Comparison of ENCODE assay signal across 26 mouse cellular contexts in genomic region chr6:35071261-35071660, GRCm38 (mm10).
DNase-seq lines count a peak whose midpoint lies in the region; ATAC-seq and TF ChIP-seq lines count a peak whose summit lies in the region.
"Had no signal": no experiment of that assay in that cellular context is flagged by ENCODE, and none has a peak within 500 bp of the region (broad histone marks: within the 10 kb centered on the region; RNA-seq: fewer than 3 reads in every experiment).

No protein-coding gene starts in this region.

- no peak for TF ChIP-seq CTCF in midbrain, postnatal 0 days (IDR thresholded peaks at IDR 0.05)
- TF ChIP-seq CTCF in brain, embryonic 14.5 days (IDR thresholded peaks at IDR 0.05; ENCODE audit: borderline replicate concordance, extremely low read depth, insufficient read depth, insufficient read length) = no peak

- H3K4me1 ChIP-seq in heart, embryonic 13.5 days = peaks cover 4% of the 10 kb centered on the region; the same call in 1 of the 2 replicates
- 0 out of 2 replicates have a peak, but pooled peaks cover 2% of the 10 kb centered on the region for H3K4me1 ChIP-seq in limb, embryonic 14.5 days (ENCODE audit: control insufficient read depth, insufficient read depth, low read length)
- no peaks in the 10 kb centered on the region for H3K4me1 ChIP-seq in limb, embryonic 10.5 days
- H3K4me1 ChIP-seq in midbrain, postnatal 0 days (ENCODE audit: insufficient read depth, low read length) = no peaks in the 10 kb centered on the region
- H3K4me1 ChIP-seq in midbrain, embryonic 10.5 days = no peaks in the 10 kb centered on the region
- H3K4me1 ChIP-seq: embryonic facial prominence, embryonic 15.5 days; forebrain, embryonic 12.5 days; heart, embryonic 12.5 days; hindbrain, embryonic 10.5 days had no signal

- no peak overlapping the region for H3K4me2 ChIP-seq in heart, embryonic 13.5 days
- no peak overlapping the region for H3K4me2 ChIP-seq in limb, embryonic 14.5 days (replicated peaks; ENCODE audit: low read depth, low read length, severe bottlenecking)
- H3K4me2 ChIP-seq in midbrain, postnatal 0 days (ENCODE audit: low read depth, low read length, poor library complexity, severe bottlenecking) = no peak overlapping the region
- H3K4me2 ChIP-seq: embryonic facial prominence, embryonic 15.5 days; forebrain, embryonic 12.5 days; heart, embryonic 12.5 days; hindbrain, embryonic 14.5 days had no signal

- TF ChIP-seq POLR2A in limb, embryonic 14.5 days (IDR thresholded peaks at IDR 0.05; ENCODE audit: borderline replicate concordance, extremely low read depth, insufficient read depth, insufficient read length) = no peak
- TF ChIP-seq POLR2A in brain, embryonic 14.5 days (IDR thresholded peaks at IDR 0.05; ENCODE audit: borderline replicate concordance, extremely low read depth, insufficient read depth, insufficient read length, poor library complexity, severe bottlenecking) = no peak

- no peaks in the 10 kb centered on the region for H3K9me3 ChIP-seq in heart, embryonic 13.5 days
- H3K9me3 ChIP-seq in limb, embryonic 14.5 days (ENCODE audit: control insufficient read depth, low read length) = no peaks in the 10 kb centered on the region
- no peaks in the 10 kb centered on the region for H3K9me3 ChIP-seq in limb, embryonic 10.5 days (replicated peaks)
- no peaks in the 10 kb centered on the region for H3K9me3 ChIP-seq in midbrain, postnatal 0 days (ENCODE audit: low read length)
- no peaks in the 10 kb centered on the region for H3K9me3 ChIP-seq in midbrain, embryonic 10.5 days (replicated peaks)
- H3K9me3 ChIP-seq: embryonic facial prominence, embryonic 15.5 days; forebrain, embryonic 12.5 days; heart, embryonic 12.5 days; hindbrain, embryonic 10.5 days had no signal

- H3K36me3 ChIP-seq in heart, embryonic 13.5 days = peaks cover 51% of the 10 kb centered on the region
- peaks cover 29% of the 10 kb centered on the region for H3K36me3 ChIP-seq in limb, embryonic 14.5 days (ENCODE audit: control insufficient read depth, insufficient read depth, low read length)
- H3K36me3 ChIP-seq in limb, embryonic 10.5 days = peaks cover 47% of the 10 kb centered on the region
- peaks cover 13% of the 10 kb centered on the region for H3K36me3 ChIP-seq in midbrain, postnatal 0 days (ENCODE audit: insufficient read depth, low read length)
- peaks cover 50% of the 10 kb centered on the region for H3K36me3 ChIP-seq in midbrain, embryonic 10.5 days

- no peaks in the 10 kb centered on the region for H3K27me3 ChIP-seq in heart, embryonic 13.5 days (replicated peaks)
- H3K27me3 ChIP-seq in limb, embryonic 14.5 days (ENCODE audit: control insufficient read depth, insufficient read depth, low read length) = no peaks in the 10 kb centered on the region
- H3K27me3 ChIP-seq in limb, embryonic 10.5 days (ENCODE audit: low read depth, poor library complexity, severe bottlenecking) = no peaks in the 10 kb centered on the region
- H3K27me3 ChIP-seq in midbrain, postnatal 0 days (ENCODE audit: insufficient read depth, low read length) = no peaks in the 10 kb centered on the region
- H3K27me3 ChIP-seq in midbrain, embryonic 10.5 days (ENCODE audit: low read depth, poor library complexity, severe bottlenecking) = no peaks in the 10 kb centered on the region
- H3K27me3 ChIP-seq: embryonic facial prominence, embryonic 15.5 days; forebrain, embryonic 12.5 days; heart, embryonic 12.5 days had no signal

- no peak for DNase-seq in heart, postnatal 4 days
- DNase-seq in limb, embryonic 14.5 days (ENCODE audit: low spot score) = peak; percentile 38
- no peak for DNase-seq in limb, embryonic 10.5 days (ENCODE audit: low spot score)
- DNase-seq in midbrain, postnatal 0 days (ENCODE audit: low spot score) = peak; percentile 14
- no peak for DNase-seq in midbrain, embryonic 10.5 days (ENCODE audit: low spot score)
- peak; percentile 44 for DNase-seq in brain, embryonic 14.5 days (ENCODE audit: low read depth)
- no peak for DNase-seq in thymus, postnatal 10 days (ENCODE audit: low spot score in 2 of 2)
- DNase-seq: adrenal gland, postnatal 10 days; adrenal gland, postnatal 36 days; cerebellum, adult 11-12 months; cerebellum, adult 8-10 months; cerebellum, postnatal 36 days; embryo, embryonic 11 days; gastrocnemius, postnatal 10 days; gastrocnemius, postnatal 36 days; heart, adult 11 months had no signal

- no peak overlapping the region for H3K9ac ChIP-seq in heart, embryonic 13.5 days
- H3K9ac ChIP-seq in limb, embryonic 14.5 days (ENCODE audit: low read depth, low read length, severe bottlenecking) = no peak overlapping the region
- no peak overlapping the region for H3K9ac ChIP-seq in midbrain, postnatal 0 days (replicated peaks; ENCODE audit: low read length, poor library complexity, severe bottlenecking)
- H3K9ac ChIP-seq: embryonic facial prominence, embryonic 15.5 days; forebrain, embryonic 12.5 days; heart, embryonic 12.5 days; hindbrain, embryonic 14.5 days had no signal

- 79% methylated on average over 3 of the region's 3 CpGs for WGBS in heart, embryonic 13.5 days
- WGBS in limb, embryonic 14.5 days = 69% methylated on average over 3 of the region's 3 CpGs
- 84% methylated on average over 3 of the region's 3 CpGs for WGBS in limb, embryonic 10.5 days
- WGBS in midbrain, postnatal 0 days = 73% methylated on average over 3 of the region's 3 CpGs
- 92% methylated on average over 3 of the region's 3 CpGs for WGBS in midbrain, embryonic 10.5 days

- H3K27ac ChIP-seq in heart, embryonic 13.5 days (replicated peaks) = 0 out of 2 replicates have a peak overlapping the region, but pooled peaks have one; percentile 12
- no peak overlapping the region for H3K27ac ChIP-seq in limb, embryonic 14.5 days (replicated peaks; ENCODE audit: low read depth, low read length)
- H3K27ac ChIP-seq in limb, embryonic 10.5 days = no peak overlapping the region
- H3K27ac ChIP-seq in midbrain, postnatal 0 days (ENCODE audit: low read depth, low read length) = no peak overlapping the region; the same call in 1 of the 2 replicates
- H3K27ac ChIP-seq in midbrain, embryonic 10.5 days (replicated peaks) = no peak overlapping the region
- H3K27ac ChIP-seq: embryonic facial prominence, embryonic 15.5 days; forebrain, embryonic 12.5 days; hindbrain, embryonic 10.5 days; hindbrain, embryonic 14.5 days had no signal

- H3K4me3 ChIP-seq in heart, embryonic 13.5 days = no peak overlapping the region
- H3K4me3 ChIP-seq in limb, embryonic 14.5 days (replicated peaks; ENCODE audit: low read length) = no peak overlapping the region
- H3K4me3 ChIP-seq in limb, embryonic 10.5 days = no peak overlapping the region
- no peak overlapping the region for H3K4me3 ChIP-seq in midbrain, postnatal 0 days (ENCODE audit: low read depth, low read length)
- no peak overlapping the region for H3K4me3 ChIP-seq in midbrain, embryonic 10.5 days
- H3K4me3 ChIP-seq: embryonic facial prominence, embryonic 15.5 days; forebrain, embryonic 12.5 days; heart, embryonic 12.5 days; hindbrain, embryonic 10.5 days had no signal

- ATAC-seq in heart, embryonic 13.5 days (ENCODE audit: extremely low read depth, insufficient number of reproducible peaks, low FRiP score, low TSS enrichment) = no peak
- no peak for ATAC-seq in limb, embryonic 14.5 days (ENCODE audit: low FRiP score, low read depth)
- no peak for ATAC-seq in midbrain, postnatal 0 days (ENCODE audit: low FRiP score)
- ATAC-seq: activated CD4-positive, CD25-positive, alpha-beta regulatory T cell, adult 4 months; CD4-positive, CD25-positive, alpha-beta regulatory T cell, adult 4 months; forebrain, embryonic 16.5 days; intestine, postnatal 0 days had no signal

Comparison
In these comparisons a context has a peak if more than half of its experiments do, and no peak if none do; other contexts are left out.
1. DNase-seq: peak in limb, embryonic 14.5 days (single experiment), midbrain, postnatal 0 days (single experiment) and brain, embryonic 14.5 days (single experiment); none in heart, postnatal 4 days (single experiment), limb, embryonic 10.5 days (single experiment), midbrain, embryonic 10.5 days (single experiment) and thymus, postnatal 10 days (0 of 2).